Mouse (Mus musculus) right cerebral cortex, postnatal 14 days (tissue): ENCODE results near the gene Dnajc17.
A peak's percentile ranks its signal among the peaks of the same experiment; 100 is the strongest.

ENCODE experiments used
- DNase-seq: peaks from one replicate; pipeline ENCODE4 v3.0.0; 2022

Gene Dnajc17

GRCm38 (mm10) chr2:119197493-119197892, 11.1 kb downstream of the Dnajc17 start:
- no peak for DNase-seq

GRCm38 (mm10) chr2:119196316-119197108, 12.1 kb downstream of the Dnajc17 start:
- no peak for DNase-seq

GRCm38 (mm10) chr2:119194140-119194539, 14.5 kb downstream of the Dnajc17 start:
- no peak for DNase-seq

- no peak for DNase-seq
These were observed 17.6 kb downstream of the Dnajc17 start for GRCm38 (mm10) chr2:119190969-119191368.

- peak; percentile 81 for DNase-seq
These were observed 19.4 kb downstream of the Dnajc17 start for GRCm38 (mm10) chr2:119189029-119189710.

- no peak for DNase-seq
These were observed 25.7 kb downstream of the Dnajc17 start for GRCm38 (mm10) chr2:119182914-119183313.

GRCm38 (mm10) chr2:119177384-119177939, 31.1 kb downstream of the Dnajc17 start:
- DNase-seq, result no peak

GRCm38 (mm10) chr2:119176761-119177160, 31.8 kb downstream of the Dnajc17 start:
- DNase-seq, result no peak

GRCm38 (mm10) chr2:119175614-119176013, 33.0 kb downstream of the Dnajc17 start:
- no peak for DNase-seq

- DNase-seq, result no peak
These were observed 33.7 kb downstream of the Dnajc17 start for GRCm38 (mm10) chr2:119174866-119175265.

- DNase-seq, result no peak
These were observed 34.5 kb downstream of the Dnajc17 start, which contains the start of gene Gm14137 for GRCm38 (mm10) chr2:119173991-119174651. TSS of gene Gm14137 (plus strand) at chr2:119174509.

- peak; percentile 37 for DNase-seq
These were observed 35.6 kb downstream of the Dnajc17 start for GRCm38 (mm10) chr2:119172862-119173576.

- no peak for DNase-seq
These were observed 36.1 kb downstream of the Dnajc17 start for GRCm38 (mm10) chr2:119172446-119172845.

GRCm38 (mm10) chr2:119171574-119171973, 37.0 kb downstream of the Dnajc17 start:
- DNase-seq, result no peak

- no peak for DNase-seq
These were observed 38.3 kb downstream of the Dnajc17 start for GRCm38 (mm10) chr2:119170282-119170681.

GRCm38 (mm10) chr2:119167866-119168256, 40.7 kb downstream of the Dnajc17 start:
- no peak for DNase-seq

- DNase-seq, result peak; percentile 32
These were observed 41.4 kb downstream of the Dnajc17 start, which contains the start of gene Gchfr for GRCm38 (mm10) chr2:119166901-119167865. TSS of gene Gchfr (plus strand) at chr2:119167773.

- no peak for DNase-seq
These were observed 43.2 kb downstream of the Dnajc17 start for GRCm38 (mm10) chr2:119165401-119165800.

GRCm38 (mm10) chr2:119163999-119164398, 44.6 kb downstream of the Dnajc17 start:
- no peak for DNase-seq

GRCm38 (mm10) chr2:119163135-119163534, 45.5 kb downstream of the Dnajc17 start:
- no peak for DNase-seq

GRCm38 (mm10) chr2:119161247-119161646, 47.3 kb downstream of the Dnajc17 start:
- DNase-seq, result no peak
